Mouse (Mus musculus): ENCODE measurements around the gene Hvcn1. TPM values are rescaled to one million over a fixed set of nuclear protein-coding genes. Genes with fewer than 3 reads are reported as not detected.

Hvcn1 gene
- total RNA-seq, 4 experiments from 2014 or later = 0.24 to 1.3 (median 0.46) TPM

DNA sequence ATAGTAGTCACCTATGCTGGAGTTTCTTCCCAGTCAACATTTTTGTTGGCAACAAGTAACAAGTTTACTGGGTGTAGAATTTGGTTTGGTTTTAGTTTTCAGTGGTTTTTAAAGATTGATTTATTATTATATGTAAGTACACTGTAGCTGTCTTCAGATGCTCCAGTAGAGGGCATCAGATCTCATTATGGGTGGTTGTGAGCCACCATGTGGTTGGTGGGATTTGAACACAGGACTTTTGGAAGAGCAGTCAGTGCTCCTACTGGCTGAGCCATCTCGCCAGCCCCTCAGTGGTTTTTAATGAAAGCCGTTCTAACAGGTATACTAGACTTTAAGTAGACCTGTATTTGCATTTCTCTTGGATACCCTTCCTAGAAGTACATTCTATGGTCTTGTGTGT is 59.3 kb downstream of the Hvcn1 start:
- DNase-seq (ENCODE audit: low spot score in 2 of 2) = no peak

DNA sequence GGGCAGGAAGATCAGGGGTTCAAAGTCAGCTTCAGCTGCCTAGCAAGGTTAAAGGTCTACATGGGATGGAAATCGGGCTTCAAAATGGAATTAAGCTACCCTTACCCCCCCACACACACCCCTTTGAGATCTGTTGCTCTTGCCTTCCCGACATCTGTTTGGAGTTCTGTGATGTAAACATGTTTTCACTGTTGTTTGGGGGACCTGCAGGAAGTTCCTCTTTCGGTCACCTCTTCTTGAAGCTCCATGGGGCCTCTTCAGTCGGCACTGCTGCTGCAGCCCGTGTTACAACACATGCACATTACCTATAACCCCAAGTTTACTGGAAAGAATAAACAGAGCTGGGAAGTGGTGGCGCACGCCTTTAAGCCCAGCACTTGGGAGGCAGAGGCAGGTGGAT is 60.5 kb downstream of the Hvcn1 start:
- DNase-seq (ENCODE audit: low spot score in 2 of 2) = no peak

GRCm38 (mm10) chr5:122267899-122268298 is 61.3 kb downstream of the Hvcn1 start:
- peak; percentile 58 to 63 for DNase-seq (ENCODE audit: low spot score in 2 of 2)

- DNase-seq (ENCODE audit: low spot score in 2 of 2) = no peak
Observed at GRCm38 (mm10) chr5:122268858-122269604, 62.4 kb downstream of the Hvcn1 start.

- no peak for DNase-seq (ENCODE audit: low spot score in 2 of 2)
Observed at GRCm38 (mm10) chr5:122272821-122273220, 66.2 kb downstream of the Hvcn1 start.

DNA sequence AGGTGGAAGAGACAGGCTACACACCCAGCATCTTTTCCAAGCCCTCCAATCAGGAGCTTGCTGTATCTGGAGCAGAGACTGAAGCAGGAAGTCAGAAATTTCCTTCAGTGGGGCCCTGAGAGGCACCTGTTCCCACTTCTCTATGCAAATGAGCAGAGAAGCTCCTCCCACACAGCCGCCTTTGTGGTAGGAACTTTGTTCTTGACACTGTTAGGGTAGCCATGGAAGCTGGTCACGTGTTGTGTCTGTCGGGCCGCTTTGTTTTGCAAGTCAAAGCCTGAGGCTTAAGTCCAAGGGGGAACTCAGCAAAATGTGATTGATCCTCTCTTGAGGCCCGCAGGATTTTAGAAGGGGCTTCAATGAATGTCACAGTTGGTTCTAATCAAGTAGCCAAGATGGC is 68.2 kb downstream of the Hvcn1 start:
- DNase-seq (ENCODE audit: low spot score in 2 of 2) = no peak

DNA sequence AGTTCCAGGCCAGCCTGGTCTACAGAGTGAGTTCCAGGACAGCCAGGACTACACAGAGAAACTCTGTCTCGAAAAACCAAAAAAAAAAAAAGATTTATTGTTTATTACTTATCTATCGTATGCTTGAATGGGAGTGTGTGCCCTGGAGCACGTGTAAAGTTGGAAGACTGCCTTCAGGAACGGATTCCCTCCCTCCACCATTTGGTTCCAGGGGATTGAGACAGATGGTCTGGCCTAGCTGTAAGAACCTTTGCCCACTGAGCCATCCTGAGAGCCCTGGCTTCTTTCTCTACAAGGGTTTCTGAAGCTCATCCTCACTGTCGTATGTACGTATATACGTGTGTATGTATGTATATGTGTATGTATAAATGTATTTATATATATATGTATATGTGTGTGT is 72.3 kb downstream of the Hvcn1 start:
- DNase-seq (ENCODE audit: low spot score in 2 of 2) = no peak

GRCm38 (mm10) chr5:122279799-122280421 is 73.3 kb downstream of the Hvcn1 start:
- peak in 1 of 2 experiments; percentile 40 for DNase-seq (ENCODE audit: low spot score in 2 of 2)

- DNase-seq (ENCODE audit: low spot score in 2 of 2) = no peak
Observed at GRCm38 (mm10) chr5:122280422-122280826, 73.8 kb downstream of the Hvcn1 start.

- DNase-seq (ENCODE audit: low spot score in 2 of 2) = peak; percentile 36 to 66
Observed at GRCm38 (mm10) chr5:122280827-122281462, 74.3 kb downstream of the Hvcn1 start.

GRCm38 (mm10) chr5:122283828-122284182 is 77.2 kb downstream of the Hvcn1 start:
- DNase-seq (ENCODE audit: low spot score in 2 of 2) = no peak

GRCm38 (mm10) chr5:122284183-122285028 is 77.8 kb downstream of the Hvcn1 start, which contains the start of gene Pptc7:
Pptc7 (plus strand) TSS chr5:122284365.
- DNase-seq (ENCODE audit: low spot score in 2 of 2) = peak; percentile 72 to 84

DNA sequence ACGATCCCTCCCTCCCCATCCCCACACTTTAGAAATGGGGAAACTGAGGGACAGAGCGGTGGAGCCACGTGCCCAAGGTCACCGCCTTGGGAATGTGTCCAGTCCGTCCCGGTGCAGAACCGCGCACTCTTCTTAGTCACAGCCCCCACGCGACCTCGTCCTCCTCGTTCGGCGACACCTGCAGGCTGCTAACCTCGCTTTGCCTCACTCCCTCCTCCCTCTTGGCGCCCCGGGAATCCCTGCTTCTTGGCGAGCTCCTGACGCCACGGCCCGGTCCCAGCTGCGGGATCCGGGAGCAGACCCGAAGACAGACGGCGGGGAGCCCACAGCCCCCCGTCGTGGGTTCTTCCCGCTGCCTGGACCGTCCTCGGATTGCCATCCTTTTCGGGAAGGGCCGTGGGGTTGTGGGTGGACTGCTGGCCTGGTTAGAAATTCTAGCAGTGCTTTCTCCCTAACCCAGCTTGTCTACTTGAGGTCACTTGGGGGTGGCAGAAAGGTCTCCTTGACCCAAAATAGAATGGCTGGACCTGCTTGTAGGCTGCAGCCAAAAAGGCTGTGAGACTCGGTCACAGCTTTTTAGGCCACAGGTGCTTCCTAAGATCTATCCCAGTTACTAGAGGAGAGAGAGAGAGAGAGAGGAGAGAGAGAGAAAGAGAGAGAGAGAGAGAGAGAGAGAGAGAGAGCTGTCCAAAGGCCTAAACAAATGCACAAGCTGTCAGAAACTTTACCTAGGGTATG is 78.6 kb downstream of the Hvcn1 start:
- DNase-seq (ENCODE audit: low spot score in 2 of 2) = peak in 1 of 2 experiments; percentile 59

- no peak for DNase-seq (ENCODE audit: low spot score in 2 of 2)
Observed at GRCm38 (mm10) chr5:122285767-122286150, 79.2 kb downstream of the Hvcn1 start.

DNA sequence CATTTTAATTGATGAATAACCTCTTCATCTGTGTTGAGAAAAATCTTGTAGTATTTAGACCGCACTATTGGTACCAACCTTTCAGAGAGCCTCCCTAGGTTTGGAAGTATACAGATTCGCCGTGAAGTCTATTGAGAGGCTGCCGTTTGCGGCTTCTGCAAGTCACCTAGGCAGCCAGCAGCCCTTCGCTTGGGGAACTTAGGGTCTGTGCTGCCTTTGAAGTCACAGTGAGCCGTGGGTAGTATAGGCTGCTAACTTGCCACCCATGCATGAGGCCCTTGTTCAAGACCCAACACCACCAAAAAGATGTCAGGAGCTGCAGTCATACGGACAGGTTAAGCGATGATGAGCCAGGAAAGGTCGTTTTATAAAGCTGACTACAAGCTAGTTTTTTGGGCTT is 79.6 kb downstream of the Hvcn1 start:
- DNase-seq (ENCODE audit: low spot score in 2 of 2) = no peak

DNA sequence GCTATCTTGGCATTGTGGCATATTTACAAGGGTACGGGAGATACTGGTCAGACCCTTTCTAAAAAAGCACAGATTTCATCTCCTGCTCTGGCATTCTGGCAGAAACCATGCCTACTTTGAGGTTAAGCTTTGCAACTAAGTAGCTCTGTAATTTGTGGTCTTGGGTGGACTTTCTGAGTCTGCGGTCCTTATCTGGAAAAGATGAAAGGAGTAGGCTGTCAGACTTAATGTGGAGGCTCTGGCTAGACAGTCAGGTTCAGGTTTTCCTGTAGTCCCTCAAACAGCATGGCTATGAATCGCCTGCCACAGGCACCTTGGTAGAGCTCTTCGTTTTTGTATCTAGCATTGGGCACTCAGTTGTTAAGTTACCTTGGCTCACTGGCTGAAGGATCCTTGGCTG is 80.4 kb downstream of the Hvcn1 start:
- no peak for DNase-seq (ENCODE audit: low spot score in 2 of 2)

DNA sequence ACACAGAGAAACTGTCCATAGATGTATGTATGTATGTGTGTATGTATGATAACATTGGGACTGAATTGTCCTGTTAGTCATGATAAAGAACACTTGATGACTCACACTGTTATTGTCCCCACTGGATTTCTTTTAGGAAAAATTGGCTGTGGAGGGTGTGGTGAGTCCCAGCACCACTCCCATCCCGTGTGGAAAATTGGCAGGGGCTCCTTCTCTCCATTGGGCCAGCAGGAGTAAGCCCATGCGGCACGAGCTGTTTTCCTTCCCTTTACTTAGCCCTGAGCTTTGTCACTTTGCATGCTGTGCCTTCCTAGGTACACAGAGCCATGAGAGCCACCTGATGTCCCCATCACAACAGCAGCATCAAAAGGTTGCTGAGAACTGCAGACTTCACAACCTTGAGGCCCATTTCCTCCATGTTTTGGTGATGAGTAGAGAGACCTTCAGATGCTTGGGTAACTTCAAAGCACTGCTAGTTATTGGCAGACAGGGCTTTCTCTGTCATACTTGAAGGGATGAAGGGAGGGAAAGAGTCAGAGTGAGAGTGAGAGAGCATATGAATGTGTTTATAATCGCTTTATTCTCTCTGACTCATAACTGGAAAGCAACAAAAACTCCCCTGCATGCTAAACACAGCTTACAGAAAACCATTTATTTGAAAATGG is 81.7 kb downstream of the Hvcn1 start:
- no peak for DNase-seq (ENCODE audit: low spot score in 2 of 2)

- no peak for DNase-seq (ENCODE audit: low spot score in 2 of 2)
Observed at GRCm38 (mm10) chr5:122291149-122291548, 84.5 kb downstream of the Hvcn1 start.

Data from gastrocnemius, adult 8-10 months (tissue).